Mouse (Mus musculus) adrenal gland, postnatal 36 days (tissue): ENCODE data around the gene C530008M17Rik. TPM values are rescaled to one million over a fixed set of nuclear protein-coding genes. Genes with fewer than 3 reads are reported as not detected.

Source experiments
- DNase-seq, 2 experiments: peaks; one replicate each; pipeline ENCODE4 v3.0.0; 2021; ENCODE audit warnings: mixed read lengths in 1 of 2
- total RNA-seq, 2 experiments: library from RNA; stranded (reverse); gene quantifications; 2 replicates each; pipeline ENCODE4 v1.2.3; 2021

The C530008M17Rik gene
- total RNA-seq, 2 experiments from 2014 or later, result 6.4 to 15.6 TPM

DNA sequence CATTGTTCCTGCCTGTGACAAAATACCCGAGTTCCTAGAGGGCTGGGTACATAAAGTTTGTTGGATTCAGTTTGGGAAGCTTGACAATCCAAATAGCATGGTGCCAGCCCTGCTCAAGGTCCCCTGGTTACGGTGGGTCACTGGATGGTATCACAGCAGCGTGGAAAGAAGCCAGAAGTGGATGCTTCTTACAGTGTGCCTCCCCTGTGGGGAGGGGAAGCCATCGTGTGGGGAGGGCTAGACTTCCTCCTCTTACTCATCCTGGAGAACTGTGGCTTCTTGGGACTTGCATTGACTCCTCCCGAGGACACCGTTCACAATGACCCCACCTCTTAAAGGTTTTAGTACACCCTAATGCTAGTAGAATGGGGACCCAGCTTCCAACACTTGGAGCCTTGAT, 183.5 kb downstream of the C530008M17Rik start:
- peak; percentile 36 to 74 for DNase-seq

DNA sequence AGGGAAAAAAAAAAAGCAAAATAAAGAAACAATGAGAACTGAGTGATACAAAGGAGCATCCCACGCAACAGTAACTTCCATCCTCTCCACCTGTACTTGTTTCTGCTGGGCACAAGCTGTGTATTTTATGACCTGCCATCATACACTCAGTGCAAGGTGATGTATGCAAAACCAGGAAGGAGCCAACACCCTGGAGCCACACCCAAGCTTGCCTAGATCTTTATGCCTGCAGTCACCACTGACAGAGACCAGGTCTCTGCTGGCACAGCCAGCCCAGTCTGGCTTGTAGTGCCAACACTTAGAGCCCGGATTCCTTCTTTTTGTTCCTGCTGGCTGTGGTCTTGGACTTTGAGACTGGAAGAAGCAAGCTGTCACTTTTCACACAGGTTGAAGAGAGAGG, 185.5 kb downstream of the C530008M17Rik start:
- no peak for DNase-seq

DNA sequence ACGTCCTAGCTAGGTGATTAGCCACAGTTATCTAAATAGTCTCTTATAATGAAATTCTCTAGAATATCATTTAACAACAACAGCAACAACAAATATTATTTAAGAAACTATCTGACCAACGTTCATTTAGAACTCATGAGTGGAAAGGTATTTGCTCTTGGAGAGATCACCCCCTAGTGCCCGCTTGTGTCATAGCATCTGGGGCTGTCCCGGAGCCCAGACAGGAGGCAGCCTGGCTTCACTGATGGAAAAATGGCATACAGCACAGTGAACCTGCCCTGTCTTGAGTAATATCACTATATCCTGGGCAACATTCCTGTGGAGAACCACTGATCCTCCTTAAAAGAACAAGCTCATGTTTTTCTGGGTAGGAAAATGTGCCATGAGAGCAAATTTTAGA, 187.1 kb downstream of the C530008M17Rik start:
- peak; percentile 73 to 79 for DNase-seq

DNA sequence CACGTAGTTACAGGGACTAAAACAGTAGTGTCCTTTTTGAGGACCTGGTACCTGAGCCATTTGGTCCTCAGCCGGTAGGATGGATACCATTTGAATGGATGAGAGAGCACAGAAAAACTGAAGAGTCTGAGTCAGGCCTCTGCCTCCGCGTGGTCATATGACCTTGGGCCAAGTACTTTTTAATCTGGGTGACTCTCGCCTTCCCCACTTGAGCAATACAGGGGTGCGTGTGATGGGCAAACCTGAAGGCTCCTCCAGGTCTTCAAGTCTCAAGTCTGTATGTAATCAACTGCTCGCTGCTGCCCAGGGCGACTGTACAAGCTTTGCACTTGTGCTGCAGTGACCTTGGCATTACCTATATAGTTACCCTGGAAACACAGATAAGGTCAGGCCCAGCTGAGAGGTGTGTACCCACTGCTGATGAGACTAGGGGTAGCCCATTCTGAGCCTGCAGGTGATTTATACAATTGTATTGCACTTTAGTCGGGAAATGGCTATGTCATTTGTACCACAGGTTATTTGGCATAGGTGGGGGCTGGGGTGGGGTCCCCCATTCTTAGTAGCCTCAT, 187.6 kb downstream of the C530008M17Rik start:
- peak; percentile 51 to 55 for DNase-seq

DNA sequence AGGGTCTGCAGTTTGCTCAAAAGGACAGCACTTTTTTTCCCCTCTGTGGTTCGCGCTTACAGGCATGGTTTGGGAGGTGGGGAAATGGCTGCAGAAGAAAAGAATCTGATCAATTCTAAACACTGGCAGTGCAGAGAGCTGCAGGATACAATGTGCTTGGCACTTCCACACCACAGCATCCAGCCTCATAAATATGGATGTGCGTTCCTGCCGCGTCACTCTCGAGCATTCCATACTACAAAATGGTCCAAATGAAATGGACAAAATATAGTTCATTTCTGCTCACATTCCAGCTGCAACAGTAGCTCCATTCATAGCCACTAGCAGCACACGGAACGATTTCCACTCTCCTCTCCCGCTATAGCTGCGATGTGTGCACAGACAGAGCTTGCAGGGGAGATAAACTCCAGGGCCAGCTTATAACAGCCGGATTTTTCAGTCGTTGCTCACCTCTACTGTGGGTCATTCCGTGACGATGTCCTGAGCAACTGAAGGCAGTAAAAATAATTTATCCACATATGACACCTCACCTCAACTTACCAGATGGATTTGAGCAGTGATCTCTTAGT, 188.4 kb downstream of the C530008M17Rik start:
- DNase-seq, result no peak

DNA sequence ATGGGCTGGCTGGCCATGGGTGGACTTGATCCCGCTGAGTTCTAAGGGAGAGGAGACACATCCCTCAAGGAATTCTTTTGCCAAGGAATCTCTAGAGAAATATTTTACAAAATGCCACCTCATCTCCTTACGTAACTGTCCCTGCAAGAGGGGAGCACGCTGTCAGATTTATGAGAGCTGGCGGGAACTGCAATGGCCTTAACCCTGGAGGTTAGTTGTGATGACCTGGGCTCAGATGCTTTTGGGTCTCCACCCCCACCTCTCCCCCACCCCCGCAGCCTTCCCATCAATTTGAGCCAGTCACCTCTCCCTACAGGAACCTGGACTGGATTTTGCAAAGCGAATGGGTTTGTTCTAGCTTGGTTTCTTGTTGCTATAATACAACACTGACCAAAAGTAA, 190.8 kb downstream of the C530008M17Rik start:
- DNase-seq, result peak; percentile 45 to 52

DNA sequence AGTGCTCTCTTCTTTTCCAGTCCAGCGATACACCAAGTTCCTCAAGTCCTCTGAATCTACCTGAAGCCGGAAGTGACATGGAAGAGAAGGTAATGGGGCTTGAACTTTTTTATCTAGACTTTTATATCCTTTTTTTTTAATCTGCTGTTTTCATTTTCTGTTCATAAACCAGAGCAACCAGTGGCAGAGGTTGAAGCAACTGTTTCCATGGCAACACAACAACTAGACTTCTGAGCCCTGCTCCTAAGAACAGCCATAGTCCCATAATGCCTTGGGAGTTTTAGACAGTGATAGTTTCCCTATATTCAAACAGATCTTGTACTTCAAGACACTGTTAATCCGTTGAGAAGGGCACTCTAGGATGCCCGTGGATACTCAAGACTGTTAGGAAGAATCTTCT, 195.0 kb downstream of the C530008M17Rik start:
- no peak for DNase-seq

DNA sequence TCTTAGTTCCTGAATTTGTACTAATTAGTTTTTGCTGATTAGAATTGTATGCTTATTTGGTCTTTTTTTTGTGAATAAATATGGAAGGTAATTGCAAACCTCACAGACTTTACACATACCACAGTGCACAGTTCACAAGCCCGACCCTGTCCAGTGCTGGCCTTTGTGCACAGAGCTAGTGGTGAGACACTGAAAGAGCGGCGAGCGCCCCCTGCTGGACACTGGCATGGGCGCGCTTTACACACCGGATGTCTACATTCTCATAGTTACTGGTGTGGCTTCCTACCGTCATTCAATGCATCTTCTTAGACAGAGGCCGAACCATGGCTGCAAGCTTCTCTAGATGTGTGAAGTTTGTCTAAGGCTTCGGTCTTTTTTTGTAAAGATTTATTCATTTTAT, 197.2 kb downstream of the C530008M17Rik start:
- peak; percentile 87 to 89 for DNase-seq

DNA sequence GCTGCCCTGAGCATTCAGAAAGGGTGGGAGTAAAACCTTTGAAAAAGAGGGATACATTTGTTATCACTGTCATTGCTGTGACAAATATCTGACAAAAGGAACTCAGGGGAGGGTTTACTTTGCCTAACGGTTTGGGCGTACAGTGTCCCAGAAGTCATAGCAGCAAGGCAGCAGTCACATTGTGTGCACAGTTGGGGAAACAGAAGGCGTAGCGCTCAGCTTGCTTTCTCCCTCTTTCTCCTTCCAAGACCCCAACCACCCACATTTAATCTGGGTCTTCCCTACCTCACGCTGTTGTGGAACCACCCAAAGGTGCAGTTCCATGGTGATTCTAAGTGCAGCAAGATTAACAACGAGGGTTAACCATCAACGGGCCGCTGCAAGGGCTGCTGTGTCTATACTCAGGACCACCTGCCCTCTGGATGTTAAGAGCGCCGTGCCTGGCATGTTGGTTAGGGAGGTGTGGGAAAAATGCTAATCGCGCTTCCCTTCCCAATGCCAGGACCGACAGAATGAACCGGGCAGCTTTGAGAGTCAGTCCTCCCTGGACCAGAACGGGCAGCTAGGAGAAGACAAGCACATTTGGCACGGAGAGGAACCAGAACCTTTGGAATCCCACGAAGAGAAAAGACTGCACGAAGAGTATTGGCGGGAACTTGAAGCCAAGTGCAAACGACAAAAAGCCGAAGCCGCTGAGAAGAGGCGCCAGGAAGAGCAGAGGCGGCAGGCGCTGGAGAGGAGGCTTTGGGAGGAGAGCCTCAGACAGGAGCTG, 199.7 kb downstream of the C530008M17Rik start:
- DNase-seq, result no peak

DNA sequence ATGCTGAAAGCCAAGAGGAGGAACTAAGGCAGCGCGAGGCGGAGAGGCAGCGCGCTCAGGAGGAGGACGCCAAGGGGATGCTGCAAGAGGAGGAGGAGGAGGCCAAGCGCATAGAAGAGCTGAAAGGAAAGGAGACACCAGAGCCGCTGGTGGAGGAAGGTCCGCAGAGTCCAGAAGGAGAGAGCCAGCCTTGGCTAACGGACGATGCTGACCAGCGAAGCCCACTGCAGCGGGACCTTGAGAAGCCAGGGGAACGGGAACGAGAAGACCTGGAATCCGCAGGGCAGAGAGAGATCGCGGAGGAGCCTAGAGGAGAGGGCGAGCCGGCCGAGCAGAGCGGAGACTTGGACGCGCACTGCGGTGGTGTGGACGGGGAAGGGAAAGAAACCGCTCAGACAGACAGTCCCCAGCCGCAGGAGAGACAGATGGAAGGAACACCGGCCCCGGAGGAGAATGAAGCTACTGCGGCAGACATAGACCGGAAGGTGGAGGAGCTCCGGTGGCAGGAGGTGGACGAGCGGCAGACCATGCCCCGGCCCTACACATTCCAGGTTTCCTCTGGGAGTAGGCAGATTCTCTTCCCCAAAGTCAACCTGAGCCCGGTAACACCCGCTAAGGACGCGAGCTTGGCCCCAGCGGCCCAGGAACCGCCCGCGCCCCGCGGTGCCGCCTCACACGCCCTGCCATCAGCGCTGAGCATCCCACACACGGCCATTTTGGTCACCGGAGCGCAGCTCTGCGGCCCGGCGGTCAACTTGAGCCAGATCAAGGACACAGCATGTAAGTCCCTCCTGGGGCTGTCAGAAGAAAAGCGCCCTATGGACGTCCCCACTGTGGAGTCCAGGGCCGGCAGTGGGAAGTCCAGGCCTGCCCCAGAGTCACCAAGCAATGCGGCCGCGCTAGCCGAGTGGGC, 201.0 kb downstream of the C530008M17Rik start:
- DNase-seq, result peak; percentile 9 to 46

DNA sequence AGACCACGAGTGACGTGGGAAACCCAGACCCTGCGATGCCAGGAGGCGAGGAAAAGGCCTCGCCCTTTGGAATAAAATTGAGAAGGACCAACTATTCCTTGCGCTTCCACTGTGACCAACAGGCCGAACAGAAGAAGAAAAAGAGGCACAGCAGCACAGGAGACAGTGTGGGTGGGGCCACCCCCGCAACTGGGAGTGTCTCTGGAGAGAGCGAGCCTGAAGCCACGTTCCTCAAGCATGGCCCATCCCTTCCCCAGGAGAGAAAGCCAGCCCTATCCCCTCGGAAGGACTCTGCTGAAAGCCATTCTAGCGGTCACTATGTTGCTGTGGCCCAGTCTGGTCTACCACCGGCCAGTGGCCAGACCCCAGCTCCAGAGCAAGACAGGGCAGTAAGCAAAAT, 202.1 kb downstream of the C530008M17Rik start:
- no peak for DNase-seq

DNA sequence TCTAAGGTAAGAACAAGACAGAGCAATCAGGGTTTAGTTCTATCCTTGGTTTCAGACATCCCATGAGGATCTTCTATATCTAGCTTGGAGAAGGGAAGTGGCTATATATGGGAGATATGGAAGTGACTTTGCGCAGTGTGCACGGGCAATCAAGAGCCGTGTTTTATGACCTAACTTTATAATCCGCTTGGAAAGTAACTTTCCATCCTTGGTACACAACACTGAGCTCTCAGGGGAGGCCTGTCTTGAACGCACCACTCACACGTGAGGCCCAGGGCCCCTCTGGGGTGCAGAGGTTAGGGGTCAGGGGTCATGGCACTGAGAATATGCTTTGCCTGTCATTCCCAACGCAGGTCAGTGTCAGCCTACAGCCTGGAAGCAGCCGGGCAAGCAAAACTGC, 210.5 kb downstream of the C530008M17Rik start:
- DNase-seq, result no peak

DNA sequence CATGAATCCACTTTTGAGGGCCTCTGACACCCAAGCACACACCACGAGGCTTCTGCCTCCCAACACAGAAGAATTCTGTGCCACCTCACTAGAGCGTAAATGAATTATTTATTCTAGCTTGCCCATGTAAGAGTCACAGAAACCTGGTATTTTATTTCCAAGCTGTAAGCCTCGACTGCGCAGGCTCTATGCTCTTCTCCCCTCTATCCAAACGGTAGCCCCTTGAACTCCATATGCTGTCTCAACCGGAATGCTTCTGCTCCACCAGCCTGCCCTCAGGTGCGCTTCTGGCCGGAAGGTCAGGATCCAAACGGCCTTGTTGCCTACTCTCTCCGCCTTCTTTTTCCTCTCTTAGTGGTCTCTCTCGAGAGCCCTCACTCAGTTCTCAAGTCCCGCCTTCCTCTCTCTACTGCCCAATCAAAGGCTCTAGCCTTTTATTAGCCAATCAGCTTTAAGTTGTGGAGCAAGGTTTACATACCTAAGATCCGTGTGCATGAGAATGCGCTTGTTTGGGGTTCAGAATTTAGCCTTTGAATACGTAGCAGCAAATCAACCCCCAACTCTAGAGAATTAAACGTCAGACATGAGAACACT, 212.5 kb downstream of the C530008M17Rik start:
- peak in 1 of 2 experiments; percentile 23 for DNase-seq

DNA sequence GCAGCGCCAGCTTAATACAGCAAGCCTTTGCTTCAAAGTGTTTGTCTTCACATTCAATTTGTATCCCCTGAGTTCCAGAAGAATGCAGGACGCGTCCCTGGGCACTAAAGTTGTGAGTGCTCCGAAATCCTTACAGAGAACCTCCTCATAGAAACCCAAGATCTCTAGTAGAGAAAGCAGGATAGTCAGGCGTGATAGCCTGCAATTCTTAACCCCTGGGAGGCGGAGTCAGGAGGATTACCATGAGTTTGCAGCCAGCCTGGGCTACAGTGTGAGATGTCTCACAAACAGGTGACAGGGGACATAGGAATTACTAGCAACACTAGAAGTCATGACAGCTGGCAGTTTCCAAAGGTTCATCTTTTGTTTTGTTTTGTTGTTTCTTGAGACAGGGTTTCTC, 213.2 kb downstream of the C530008M17Rik start:
- no peak for DNase-seq

DNA sequence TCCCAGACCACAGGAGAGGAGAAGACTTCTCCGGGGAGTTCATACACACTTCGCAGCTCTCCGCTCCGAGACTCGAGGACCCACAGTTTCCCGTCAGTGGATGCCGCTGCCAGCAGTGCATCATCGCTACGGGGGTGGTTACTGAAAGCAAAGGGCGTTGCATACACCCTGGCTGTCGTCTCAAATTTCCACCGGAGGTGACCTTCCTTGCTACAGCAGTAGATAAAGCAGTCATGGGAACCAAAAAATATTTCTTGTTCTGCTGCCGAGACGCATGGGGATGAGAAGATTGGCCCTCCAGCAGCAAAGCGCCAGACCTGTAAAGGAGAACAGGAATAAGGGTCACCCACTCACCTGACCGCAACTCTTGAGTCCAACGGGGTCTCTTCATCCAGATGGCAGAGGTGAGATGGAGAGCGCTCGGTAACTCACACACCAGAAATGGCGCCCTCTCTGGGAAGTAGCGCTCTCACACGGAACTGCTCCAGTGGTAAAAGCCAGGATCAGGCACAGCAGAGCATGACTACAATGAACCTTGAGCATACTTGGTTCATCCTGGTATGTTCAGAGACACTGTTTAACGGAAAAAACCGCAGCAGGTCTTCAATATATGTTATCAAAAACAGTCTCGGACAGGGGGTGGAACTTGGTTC, 219.9 kb downstream of the C530008M17Rik start:
- peak; percentile 31 to 32 for DNase-seq

DNA sequence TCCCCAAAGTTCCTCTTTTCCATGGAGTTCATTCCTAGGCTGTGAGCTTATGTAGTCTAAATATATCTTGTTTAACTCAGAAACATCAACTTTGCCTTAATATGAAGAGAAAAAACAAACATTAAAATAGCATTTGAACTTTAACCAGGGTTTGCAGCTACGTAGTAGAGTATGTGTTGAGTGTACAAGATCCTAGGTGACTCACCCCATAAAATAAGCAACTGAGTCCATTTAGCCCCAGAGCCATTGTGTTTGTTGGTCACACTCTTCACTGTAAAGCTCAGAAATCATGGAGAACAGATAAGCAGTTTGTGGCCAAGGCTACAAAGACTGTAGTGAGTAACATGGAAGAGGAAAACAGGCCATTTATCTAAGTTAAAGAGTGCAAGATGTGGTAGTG, 227.8 kb downstream of the C530008M17Rik start:
- DNase-seq, result no peak

DNA sequence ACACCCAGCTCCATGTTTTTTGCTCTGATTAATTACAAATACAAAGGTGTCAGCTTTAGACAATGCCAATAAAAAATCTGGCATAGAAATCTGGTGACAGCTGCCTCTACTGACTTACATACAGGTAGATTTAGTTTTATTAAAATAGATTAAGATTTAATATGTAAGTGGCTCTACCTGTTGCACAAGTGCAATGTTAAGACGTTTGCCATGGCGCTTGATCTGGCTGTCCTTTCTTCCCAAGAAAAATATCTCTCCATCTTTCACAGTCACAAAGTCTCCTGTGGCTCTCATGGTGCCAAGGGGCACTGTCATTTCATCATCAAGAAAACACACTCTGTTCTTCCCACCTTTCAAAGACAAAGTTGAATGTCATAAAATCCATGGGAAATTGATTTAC, 230.7 kb downstream of the C530008M17Rik start:
- no peak for DNase-seq

DNA sequence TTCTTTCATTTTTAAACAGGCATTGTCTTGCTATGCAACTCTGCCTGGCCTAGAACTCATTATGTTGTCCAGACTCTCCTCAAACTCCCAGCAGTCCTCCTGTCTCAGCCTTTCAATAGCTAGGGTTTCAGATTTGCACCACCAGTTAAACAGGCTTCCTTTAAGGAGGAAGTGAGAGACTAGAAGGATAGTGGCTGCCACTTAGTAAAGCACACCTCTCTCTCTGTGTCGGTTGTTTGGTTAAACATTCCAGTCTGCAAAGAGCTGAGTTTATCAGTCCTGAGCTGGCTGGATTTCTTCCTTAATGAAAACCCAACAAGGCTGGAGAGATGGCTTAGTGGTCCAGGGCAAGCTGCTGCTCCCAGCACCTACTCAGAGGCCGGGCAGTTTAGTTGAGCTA, 236.3 kb downstream of the C530008M17Rik start:
- DNase-seq, result no peak

DNA sequence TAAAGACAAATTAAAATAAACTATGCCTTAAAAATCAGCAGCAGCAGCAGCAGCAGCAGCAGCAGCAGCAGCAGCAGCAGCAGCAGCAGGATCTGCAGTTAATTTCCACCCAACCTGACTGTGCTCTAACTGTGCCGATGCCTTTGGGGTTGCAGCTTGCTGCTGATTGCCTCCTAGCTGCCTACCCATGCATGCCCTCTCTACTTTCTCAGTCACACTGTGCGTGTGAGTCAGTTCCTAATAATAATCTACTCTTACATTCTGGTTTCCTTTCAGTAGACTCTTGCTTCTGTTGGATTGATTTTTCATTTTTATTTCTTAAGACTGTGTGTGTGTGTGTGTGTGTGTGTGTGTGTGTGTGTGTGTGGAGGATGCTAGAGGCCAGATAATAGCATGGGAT, 236.8 kb downstream of the C530008M17Rik start:
- no peak for DNase-seq

DNA sequence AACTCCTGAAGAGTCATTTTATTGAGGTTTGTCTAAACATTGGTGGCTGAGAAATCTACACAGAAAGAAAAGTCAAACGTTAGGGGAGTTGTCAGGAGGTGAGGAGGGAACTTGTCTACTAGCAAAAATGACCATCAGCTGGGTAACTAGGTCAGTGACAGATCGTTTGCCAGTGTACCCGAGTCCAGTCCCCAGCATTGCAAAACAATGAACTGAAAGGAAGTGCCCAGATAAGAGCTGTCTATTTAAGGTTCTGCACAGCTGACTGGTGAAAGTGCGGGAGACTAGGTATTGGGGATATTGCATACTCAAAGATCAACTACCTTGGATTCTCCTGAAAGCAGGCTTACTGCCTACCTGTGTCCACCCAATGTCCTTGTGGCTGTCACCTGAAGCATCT, 245.8 kb downstream of the C530008M17Rik start:
- DNase-seq, result no peak

DNA sequence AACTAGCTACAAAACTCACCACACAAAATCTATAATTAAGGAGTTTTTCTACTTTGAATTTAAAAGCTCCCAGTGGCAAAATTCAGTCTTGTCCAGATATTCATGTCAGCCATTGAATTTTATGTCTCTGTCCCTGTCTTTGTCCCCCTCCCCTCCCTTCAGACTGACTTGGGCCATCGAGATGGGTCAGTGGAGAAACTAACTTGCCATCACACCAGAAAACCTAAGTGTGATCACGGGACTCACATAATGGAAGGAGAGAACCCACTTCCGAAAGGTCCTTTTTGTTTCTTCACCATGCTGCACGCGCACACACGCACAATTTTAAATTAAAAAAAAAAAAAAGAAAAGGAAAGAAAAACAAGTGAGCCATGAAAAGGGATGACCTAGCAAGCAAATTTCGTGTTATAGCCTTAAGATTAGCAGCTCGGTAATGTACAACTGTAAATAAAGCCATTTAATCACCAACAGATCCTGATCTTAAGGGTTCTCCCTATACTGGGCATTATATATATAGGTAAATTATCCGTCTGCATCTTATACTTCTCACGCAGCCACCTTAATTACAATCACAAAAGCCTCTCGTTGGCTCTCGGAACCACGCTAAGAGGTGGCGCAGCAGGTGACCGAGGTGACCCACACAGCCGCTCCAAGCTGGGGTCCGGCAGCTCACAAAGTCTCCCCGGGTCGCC, 248.5 kb downstream of the C530008M17Rik start:
- no peak for DNase-seq
